Mouse (Mus musculus) C2C12 (cell line): ENCODE data around the gene Cacna1g.

Experiments
- CEBPB ChIP-seq: IDR thresholded peaks from one replicate; pipeline ENCODE4 v1.6.1; 2011; ENCODE audit warnings: low read depth, mild to moderate bottlenecking, control low read depth, moderate library complexity
- CTCF ChIP-seq: IDR thresholded peaks from one replicate; pipeline ENCODE4 v1.5.1; 2011; ENCODE audit not compliant: control insufficient read depth, insufficient read depth, insufficient read length
- FOSL1 ChIP-seq: IDR thresholded peaks from one replicate; pipeline ENCODE4 v1.8.0; 2011; ENCODE audit warnings: mild to moderate bottlenecking, low read length; ENCODE audit not compliant: poor library complexity, insufficient read depth, severe bottlenecking
- MAX ChIP-seq: IDR thresholded peaks from one replicate; pipeline ENCODE4 v1.6.1; 2011; ENCODE audit warnings: mild to moderate bottlenecking, control low read depth
- MYOD1 ChIP-seq: IDR thresholded peaks from one replicate; pipeline ENCODE4 v1.6.1; 2011; ENCODE audit warnings: low read depth; ENCODE audit not compliant: control insufficient read depth, insufficient read length
- MYOG ChIP-seq: IDR thresholded peaks from one replicate; pipeline ENCODE4 v1.6.1; 2011; ENCODE audit not compliant: control insufficient read depth, insufficient read length; ENCODE audit errors: extremely low read depth
- USF1 ChIP-seq: IDR thresholded peaks from one replicate; pipeline ENCODE4 v1.6.1; 2011; ENCODE audit warnings: low read depth, mild to moderate bottlenecking, control low read depth, moderate library complexity

DNA sequence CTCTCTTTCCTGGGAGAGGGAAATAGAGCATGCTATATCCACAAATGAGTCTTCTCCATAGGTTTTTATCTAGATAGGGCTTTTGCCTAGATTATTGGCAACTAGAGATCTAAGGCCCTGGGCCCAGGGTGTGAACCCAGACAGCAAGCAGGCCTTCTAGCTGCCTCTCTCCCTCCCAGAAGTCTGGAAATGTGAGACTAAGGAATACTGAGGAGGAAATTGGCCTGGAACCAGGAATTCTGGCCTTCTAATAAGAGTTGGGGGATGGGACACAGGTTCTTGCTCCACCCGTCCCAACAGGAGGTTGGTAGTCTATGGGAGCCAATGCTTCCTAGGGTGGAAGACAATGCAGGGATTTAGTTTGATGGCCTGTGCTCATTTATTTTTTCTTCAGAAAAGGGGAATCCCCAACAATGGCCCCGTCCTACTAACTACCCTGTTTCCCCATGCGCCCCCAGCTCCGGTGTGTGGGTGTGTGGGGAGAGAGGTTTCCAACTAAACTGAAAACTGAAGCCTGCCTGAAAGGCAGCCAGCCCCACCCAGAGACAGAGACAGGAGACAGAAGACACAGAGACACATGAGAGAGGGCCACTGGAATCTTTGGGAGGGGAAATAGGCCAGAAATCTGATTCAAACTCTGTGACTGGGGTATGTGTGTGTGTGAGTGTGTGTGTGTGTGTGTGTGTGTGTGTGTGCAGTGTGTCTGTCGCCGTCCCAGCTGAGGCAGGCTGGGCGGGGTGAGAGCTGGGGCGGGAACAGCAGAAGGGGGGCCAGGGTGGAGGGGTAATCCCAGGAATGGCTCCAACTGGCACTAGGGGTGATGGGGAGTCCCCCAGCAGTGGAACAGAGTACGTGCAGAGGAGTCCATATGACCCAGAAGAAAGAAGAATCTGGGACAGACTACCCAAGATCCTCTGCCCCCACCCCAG is 4.6 kb downstream of the Cacna1g start:
- TF ChIP-seq CTCF (no peak), MYOD1 (no peak), MYOG (no peak), CEBPB (no peak), MAX (no peak), USF1 (no peak), FOSL1 (no peak)
